Mouse (Mus musculus) 3T3-L1 (cell line): Measurements from ENCODE around the gene Plxnd1.

ENCODE experiments used
- DNase-seq: peaks from one replicate; pipeline ENCODE4 v3.0.0-alpha.2; 2015; ENCODE audit warnings: low read depth, low spot score

Gene Plxnd1

GRCm38 (mm10) chr6:115982889-115983288, 11.9 kb downstream of the Plxnd1 start:
- no peak for DNase-seq

- DNase-seq = no peak
These were observed 16.2 kb downstream of the Plxnd1 start for GRCm38 (mm10) chr6:115978596-115978995.

GRCm38 (mm10) chr6:115977810-115978209, 17.0 kb downstream of the Plxnd1 start:
- DNase-seq = no peak

- peak; percentile 55 for DNase-seq
These were observed 19.2 kb downstream of the Plxnd1 start for GRCm38 (mm10) chr6:115975606-115976005.

- peak; percentile 33 for DNase-seq
These were observed 20.7 kb downstream of the Plxnd1 start for GRCm38 (mm10) chr6:115973881-115974662.

GRCm38 (mm10) chr6:115973139-115973875, 21.5 kb downstream of the Plxnd1 start:
- no peak for DNase-seq

- no peak for DNase-seq
These were observed 22.6 kb downstream of the Plxnd1 start for GRCm38 (mm10) chr6:115972083-115972764.

- no peak for DNase-seq
These were observed 23.3 kb downstream of the Plxnd1 start for GRCm38 (mm10) chr6:115971273-115972060.

- DNase-seq = no peak
These were observed 24.9 kb downstream of the Plxnd1 start for GRCm38 (mm10) chr6:115969952-115970351.

GRCm38 (mm10) chr6:115969103-115969502, 25.7 kb downstream of the Plxnd1 start:
- no peak for DNase-seq

- DNase-seq = no peak
These were observed 26.1 kb downstream of the Plxnd1 start for GRCm38 (mm10) chr6:115968700-115969099.

GRCm38 (mm10) chr6:115968086-115968485, 26.7 kb downstream of the Plxnd1 start:
- no peak for DNase-seq

GRCm38 (mm10) chr6:115967291-115967880, 27.4 kb downstream of the Plxnd1 start:
- DNase-seq = no peak

GRCm38 (mm10) chr6:115966227-115966966, 28.4 kb downstream of the Plxnd1 start:
- DNase-seq = no peak

GRCm38 (mm10) chr6:115963656-115964055, 31.1 kb downstream of the Plxnd1 start:
- DNase-seq = no peak

GRCm38 (mm10) chr6:115962439-115963085, 32.2 kb downstream of the Plxnd1 start:
- no peak for DNase-seq

GRCm38 (mm10) chr6:115961743-115962142, 33.1 kb downstream of the Plxnd1 start:
- DNase-seq = peak; percentile 83

- DNase-seq = no peak
These were observed 34.5 kb downstream of the Plxnd1 start for GRCm38 (mm10) chr6:115960322-115960721.

- peak; percentile 73 for DNase-seq
These were observed 35.6 kb downstream of the Plxnd1 start for GRCm38 (mm10) chr6:115959151-115959691.

GRCm38 (mm10) chr6:115958445-115958844, 36.4 kb downstream of the Plxnd1 start:
- no peak for DNase-seq
